Mouse (Mus musculus): ENCODE data around the gene Chrna7. TPM values are rescaled to one million over a fixed set of nuclear protein-coding genes. Genes with fewer than 3 reads are reported as not detected.

Gene Chrna7
- polyA plus RNA-seq, 1 experiment from 2014 or later, result 1.3 TPM

- no peaks in the 10 kb centered on the region for H3K36me3 ChIP-seq (ENCODE audit: control insufficient read depth, insufficient read depth, low read length)
- no peak overlapping the region for H3K4me3 ChIP-seq (ENCODE audit: low read length)
- WGBS, result 78% methylated on average over 13 of the region's 13 CpGs
- H3K9me3 ChIP-seq (ENCODE audit: control insufficient read depth, low read length), result no peaks in the 10 kb centered on the region
- H3K9ac ChIP-seq (ENCODE audit: low read depth, low read length), result no peak overlapping the region
- ATAC-seq, result no peak
- H3K4me1 ChIP-seq (ENCODE audit: control insufficient read depth, insufficient read depth, low read length), result no peaks in the 10 kb centered on the region
- H3K27ac ChIP-seq (ENCODE audit: low read length), result no peak overlapping the region
- H3K27me3 ChIP-seq (replicated peaks; ENCODE audit: control insufficient read depth, insufficient read depth, low read length), result no peaks in the 10 kb centered on the region
- H3K4me2 ChIP-seq (ENCODE audit: low read depth, low read length), result no peak overlapping the region
Observed at GRCm38 (mm10) chr7:63189647-63190534, 22.5 kb downstream of the Chrna7 start.

- 73% methylated on average over 3 of the region's 3 CpGs for WGBS
- H3K36me3 ChIP-seq (ENCODE audit: control insufficient read depth, insufficient read depth, low read length), result no peaks in the 10 kb centered on the region
- ATAC-seq, result no peak
- H3K4me1 ChIP-seq (ENCODE audit: control insufficient read depth, insufficient read depth, low read length), result no peaks in the 10 kb centered on the region
- no peak overlapping the region for H3K9ac ChIP-seq (ENCODE audit: low read depth, low read length)
- no peaks in the 10 kb centered on the region for H3K27me3 ChIP-seq (replicated peaks; ENCODE audit: control insufficient read depth, insufficient read depth, low read length)
- no peaks in the 10 kb centered on the region for H3K9me3 ChIP-seq (ENCODE audit: control insufficient read depth, low read length)
- no peak overlapping the region for H3K4me2 ChIP-seq (ENCODE audit: low read depth, low read length)
- H3K27ac ChIP-seq (ENCODE audit: low read length), result no peak overlapping the region
- H3K4me3 ChIP-seq (ENCODE audit: low read length), result no peak overlapping the region
Observed at GRCm38 (mm10) chr7:63170063-63170787, 42.1 kb downstream of the Chrna7 start.

- Histone ChIP-seq H3K36me3 (ENCODE audit: control insufficient read depth, insufficient read depth, low read length) (no peaks in the 10 kb centered on the region), H3K27me3 (replicated peaks; ENCODE audit: control insufficient read depth, insufficient read depth, low read length) (no peaks in the 10 kb centered on the region), H3K4me2 (ENCODE audit: low read depth, low read length) (no peak overlapping the region), H3K4me3 (ENCODE audit: low read length) (no peak overlapping the region), H3K4me1 (ENCODE audit: control insufficient read depth, insufficient read depth, low read length) (no peaks in the 10 kb centered on the region), H3K9ac (ENCODE audit: low read depth, low read length) (no peak overlapping the region), H3K9me3 (ENCODE audit: control insufficient read depth, low read length) (no peaks in the 10 kb centered on the region), H3K27ac (ENCODE audit: low read length) (no peak overlapping the region)
- WGBS, result 82% methylated on average over 3 of the region's 3 CpGs
- ATAC-seq, result no peak
Observed at GRCm38 (mm10) chr7:63164617-63165016, 47.8 kb downstream of the Chrna7 start.

- Histone ChIP-seq H3K27me3 (replicated peaks; ENCODE audit: control insufficient read depth, insufficient read depth, low read length) (no peaks in the 10 kb centered on the region), H3K4me3 (ENCODE audit: low read length) (no peak overlapping the region), H3K9ac (ENCODE audit: low read depth, low read length) (no peak overlapping the region), H3K9me3 (ENCODE audit: control insufficient read depth, low read length) (no peaks in the 10 kb centered on the region), H3K27ac (ENCODE audit: low read length) (no peak overlapping the region), H3K36me3 (ENCODE audit: control insufficient read depth, insufficient read depth, low read length) (no peaks in the 10 kb centered on the region), H3K4me1 (ENCODE audit: control insufficient read depth, insufficient read depth, low read length) (no peaks in the 10 kb centered on the region), H3K4me2 (ENCODE audit: low read depth, low read length) (no peak overlapping the region)
- WGBS, result 73% methylated on average over 7 of the region's 7 CpGs
- ATAC-seq, result no peak
Observed at GRCm38 (mm10) chr7:63162272-63162864, 50.0 kb downstream of the Chrna7 start.

- no peaks in the 10 kb centered on the region for H3K27me3 ChIP-seq (replicated peaks; ENCODE audit: control insufficient read depth, insufficient read depth, low read length)
- H3K36me3 ChIP-seq (ENCODE audit: control insufficient read depth, insufficient read depth, low read length), result no peaks in the 10 kb centered on the region
- ATAC-seq, result no peak
- no peak overlapping the region for H3K9ac ChIP-seq (ENCODE audit: low read depth, low read length)
- no peak overlapping the region for H3K27ac ChIP-seq (ENCODE audit: low read length)
- no peaks in the 10 kb centered on the region for H3K4me1 ChIP-seq (ENCODE audit: control insufficient read depth, insufficient read depth, low read length)
- 72% methylated on average over 1 of the region's 1 CpGs for WGBS
- H3K4me2 ChIP-seq (ENCODE audit: low read depth, low read length), result no peak overlapping the region
- H3K9me3 ChIP-seq (ENCODE audit: control insufficient read depth, low read length), result no peaks in the 10 kb centered on the region
- H3K4me3 ChIP-seq (ENCODE audit: low read length), result no peak overlapping the region
Observed at GRCm38 (mm10) chr7:63153239-63153638, 59.1 kb downstream of the Chrna7 start.

- Histone ChIP-seq H3K36me3 (ENCODE audit: control insufficient read depth, insufficient read depth, low read length) (no peaks in the 10 kb centered on the region), H3K4me1 (ENCODE audit: control insufficient read depth, insufficient read depth, low read length) (no peaks in the 10 kb centered on the region), H3K4me3 (ENCODE audit: low read length) (no peak overlapping the region), H3K9ac (ENCODE audit: low read depth, low read length) (no peak overlapping the region), H3K4me2 (ENCODE audit: low read depth, low read length) (no peak overlapping the region), H3K9me3 (ENCODE audit: control insufficient read depth, low read length) (no peaks in the 10 kb centered on the region), H3K27ac (ENCODE audit: low read length) (no peak overlapping the region), H3K27me3 (replicated peaks; ENCODE audit: control insufficient read depth, insufficient read depth, low read length) (no peaks in the 10 kb centered on the region)
- ATAC-seq, result no peak
- WGBS, result 68% methylated on average over 3 of the region's 3 CpGs
Observed at GRCm38 (mm10) chr7:63148740-63149139, 63.6 kb downstream of the Chrna7 start.

GRCm38 (mm10) chr7:63148321-63148720 lies 64.0 kb downstream of the Chrna7 start:
- Histone ChIP-seq H3K36me3 (ENCODE audit: control insufficient read depth, insufficient read depth, low read length) (no peaks in the 10 kb centered on the region), H3K27me3 (replicated peaks; ENCODE audit: control insufficient read depth, insufficient read depth, low read length) (no peaks in the 10 kb centered on the region), H3K4me2 (ENCODE audit: low read depth, low read length) (no peak overlapping the region), H3K9ac (ENCODE audit: low read depth, low read length) (no peak overlapping the region), H3K9me3 (ENCODE audit: control insufficient read depth, low read length) (no peaks in the 10 kb centered on the region), H3K4me1 (ENCODE audit: control insufficient read depth, insufficient read depth, low read length) (no peaks in the 10 kb centered on the region), H3K27ac (ENCODE audit: low read length) (no peak overlapping the region), H3K4me3 (ENCODE audit: low read length) (no peak overlapping the region)
- WGBS, result 83% methylated on average over 5 of the region's 5 CpGs
- ATAC-seq, result no peak

- ATAC-seq, result no peak
- Histone ChIP-seq H3K9me3 (ENCODE audit: control insufficient read depth, low read length) (no peaks in the 10 kb centered on the region), H3K27me3 (replicated peaks; ENCODE audit: control insufficient read depth, insufficient read depth, low read length) (no peaks in the 10 kb centered on the region), H3K36me3 (ENCODE audit: control insufficient read depth, insufficient read depth, low read length) (no peaks in the 10 kb centered on the region), H3K4me1 (ENCODE audit: control insufficient read depth, insufficient read depth, low read length) (no peaks in the 10 kb centered on the region), H3K4me2 (ENCODE audit: low read depth, low read length) (no peak overlapping the region), H3K27ac (ENCODE audit: low read length) (no peak overlapping the region), H3K4me3 (ENCODE audit: low read length) (no peak overlapping the region), H3K9ac (ENCODE audit: low read depth, low read length) (no peak overlapping the region)
- WGBS, result 38% methylated on average over 2 of the region's 2 CpGs
Observed at GRCm38 (mm10) chr7:63122547-63122946, 89.8 kb downstream of the Chrna7 start.

GRCm38 (mm10) chr7:63113671-63114070 lies 98.7 kb downstream of the Chrna7 start:
- Histone ChIP-seq H3K4me1 (ENCODE audit: control insufficient read depth, insufficient read depth, low read length) (no peaks in the 10 kb centered on the region), H3K4me3 (ENCODE audit: low read length) (no peak overlapping the region), H3K27ac (ENCODE audit: low read length) (no peak overlapping the region), H3K4me2 (ENCODE audit: low read depth, low read length) (no peak overlapping the region), H3K36me3 (ENCODE audit: control insufficient read depth, insufficient read depth, low read length) (no peaks in the 10 kb centered on the region), H3K9ac (ENCODE audit: low read depth, low read length) (no peak overlapping the region), H3K27me3 (replicated peaks; ENCODE audit: control insufficient read depth, insufficient read depth, low read length) (no peaks in the 10 kb centered on the region), H3K9me3 (ENCODE audit: control insufficient read depth, low read length) (no peaks in the 10 kb centered on the region)
- no peak for ATAC-seq
- whole genome bisulfite sequencing, result 35% methylated on average over 2 of the region's 2 CpGs

All from intestine, embryonic 16.5 days (tissue).